Mouse (Mus musculus) limb, embryonic 12.5 days (tissue): ENCODE data around the gene Borcs5. TPM values are rescaled to one million over a fixed set of nuclear protein-coding genes. Genes with fewer than 3 reads are reported as not detected.
A peak's percentile ranks its signal among the peaks of the same experiment; 100 is the strongest.

Experiments
- ATAC-seq: fragments of 200-750 bp; cut with Nextera tagmentation; 2 replicates; pipeline ENCODE4 v1.8.0; 2017; ENCODE audit warnings: low read depth, moderate TSS enrichment; ENCODE audit not compliant: insufficient number of reproducible peaks, insufficient read depth, low FRiP score, low TSS enrichment
- H3K27ac ChIP-seq: fragments of 300-500 bp; sonication (generic); 2 replicates; pipeline ENCODE4 v1.5.1; 2016; ENCODE audit warnings: mild to moderate bottlenecking, moderate library complexity
- H3K27me3 ChIP-seq: fragments of 300-500 bp; sonication (generic); 2 replicates; pipeline ENCODE4 v1.6.1; 2016; ENCODE audit warnings: mild to moderate bottlenecking, moderate library complexity
- H3K36me3 ChIP-seq: fragments of 300-500 bp; sonication (generic); 2 replicates; pipeline ENCODE4 v1.6.1; 2016; ENCODE audit warnings: mild to moderate bottlenecking, moderate library complexity
- H3K4me1 ChIP-seq: fragments of 300-500 bp; sonication (generic); replicated peaks from 2 replicates; pipeline ENCODE4 v1.6.1; 2016
- H3K4me2 ChIP-seq: fragments of 300-500 bp; sonication (generic); 2 replicates; pipeline ENCODE4 v1.6.1; 2016; ENCODE audit warnings: mild to moderate bottlenecking, moderate library complexity
- H3K4me3 ChIP-seq: fragments of 300-500 bp; sonication (generic); replicated peaks from 2 replicates; pipeline ENCODE4 v1.5.1; 2016; ENCODE audit warnings: mild to moderate bottlenecking
- H3K9ac ChIP-seq: fragments of 300-500 bp; sonication (generic); replicated peaks from 2 replicates; pipeline ENCODE4 v1.6.1; 2016; ENCODE audit warnings: mild to moderate bottlenecking, moderate library complexity
- H3K9me3 ChIP-seq: fragments of 300-500 bp; sonication (generic); 2 replicates; pipeline ENCODE4 v1.6.1; 2016; ENCODE audit warnings: mild to moderate bottlenecking, moderate library complexity
- WGBS: fragments of 180-500 bp; shearing (Covaris S2); methylation state at CpG from one replicate; pipeline ENCODE4 v1.1.7; 2016; 5-methylcytosine and 5-hydroxymethylcytosine counted together
- polyA plus RNA-seq: library from polyadenylated mRNA; unstranded; fragments of >200 nt; fragmentation: Nextera tagmentation; extraction: Ambion mirVana; gene quantifications from 2 replicates; pipeline ENCODE4 v1.2.1, GENCODE M21; 2016

Borcs5 gene
- polyA plus RNA-seq, 1 experiment from 2014 or later, result 22.4 TPM

- no peak overlapping the region for H3K4me2 ChIP-seq
- no peak for ATAC-seq
- no peaks in the 10 kb centered on the region for H3K9me3 ChIP-seq
- H3K27ac ChIP-seq, result peak overlapping the region; percentile 23; the same call in 1 of the 2 replicates
- H3K36me3 ChIP-seq, result no peaks in the 10 kb centered on the region
- WGBS, result 73% methylated on average over 8 of the region's 8 CpGs
- H3K27me3 ChIP-seq, result no peaks in the 10 kb centered on the region
- H3K4me1 ChIP-seq, result peaks cover 11% of the 10 kb centered on the region; the same call in 1 of the 2 replicates
- no peak overlapping the region for H3K4me3 ChIP-seq
- H3K9ac ChIP-seq, result no peak overlapping the region
Measured at GRCm38 (mm10) chr6:134700451-134701210, 61.3 kb downstream of the Borcs5 start.

GRCm38 (mm10) chr6:134701211-134701602 lies 61.9 kb downstream of the Borcs5 start:
- H3K36me3 ChIP-seq, result no peaks in the 10 kb centered on the region
- no peak for ATAC-seq
- 93% methylated on average over 6 of the region's 6 CpGs for WGBS

DNA sequence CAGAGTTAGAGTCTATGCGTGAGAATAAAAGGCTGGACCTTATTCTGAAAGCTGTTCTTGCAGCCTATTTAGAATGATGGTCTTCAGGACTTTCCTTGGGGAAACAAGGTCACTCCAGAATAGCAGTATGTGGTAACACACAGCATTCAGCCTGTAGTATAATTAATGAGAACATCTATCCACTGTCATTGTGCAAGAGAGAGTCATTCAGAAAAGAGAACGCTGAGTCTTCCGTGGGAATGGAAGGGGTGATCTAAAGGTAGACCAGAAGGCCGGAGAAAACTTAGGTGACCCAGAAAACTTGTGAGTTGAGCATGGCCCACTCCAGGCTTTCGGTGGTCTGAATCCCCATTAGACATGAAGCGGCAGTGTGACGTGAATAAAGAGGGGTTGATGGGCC lies 62.9 kb downstream of the Borcs5 start:
- Histone ChIP-seq H3K36me3 (no peaks in the 10 kb centered on the region), H3K27me3 (no peaks in the 10 kb centered on the region), H3K9me3 (no peaks in the 10 kb centered on the region), H3K27ac (no peak overlapping the region), H3K4me3 (no peak overlapping the region), H3K4me1 (peaks cover 4% of the 10 kb centered on the region; the same call in 1 of the 2 replicates), H3K4me2 (no peak overlapping the region), H3K9ac (no peak overlapping the region)
- 93% methylated on average over 7 of the region's 7 CpGs for WGBS
- ATAC-seq, result no peak

More at GRCm38 (mm10) chr6:134701211-134701602, 61.9 kb downstream of the Borcs5 start:
- Histone ChIP-seq H3K4me3 (no peak overlapping the region), H3K27me3 (no peaks in the 10 kb centered on the region), H3K4me2 (no peak overlapping the region), H3K9ac (no peak overlapping the region), H3K27ac (0 out of 2 replicates have a peak overlapping the region, but pooled peaks have one; percentile 41), H3K9me3 (no peaks in the 10 kb centered on the region), H3K4me1 (peaks cover 9% of the 10 kb centered on the region; the same call in 1 of the 2 replicates)

GRCm38 (mm10) chr6:134703053-134703690 lies 63.9 kb downstream of the Borcs5 start:
- Histone ChIP-seq H3K27ac (no peak overlapping the region), H3K4me1 (peaks cover 4% of the 10 kb centered on the region; the same call in 1 of the 2 replicates), H3K27me3 (no peaks in the 10 kb centered on the region), H3K4me3 (no peak overlapping the region), H3K4me2 (no peak overlapping the region), H3K9ac (no peak overlapping the region), H3K36me3 (no peaks in the 10 kb centered on the region), H3K9me3 (no peaks in the 10 kb centered on the region)
- no peak for ATAC-seq
- WGBS, result 88% methylated on average over 4 of the region's 4 CpGs

- 0 out of 2 replicates have a peak, but pooled peaks cover 4% of the 10 kb centered on the region for H3K36me3 ChIP-seq
- no peaks in the 10 kb centered on the region for H3K4me1 ChIP-seq
- no peak overlapping the region for H3K27ac ChIP-seq
- no peak overlapping the region for H3K4me3 ChIP-seq
- H3K4me2 ChIP-seq, result no peak overlapping the region
- ATAC-seq, result no peak
- no peaks in the 10 kb centered on the region for H3K27me3 ChIP-seq
- H3K9me3 ChIP-seq, result no peaks in the 10 kb centered on the region
- WGBS, result 77% methylated on average over 4 of the region's 4 CpGs
- H3K9ac ChIP-seq, result no peak overlapping the region
Measured at GRCm38 (mm10) chr6:134706467-134706866, 67.2 kb downstream of the Borcs5 start.

DNA sequence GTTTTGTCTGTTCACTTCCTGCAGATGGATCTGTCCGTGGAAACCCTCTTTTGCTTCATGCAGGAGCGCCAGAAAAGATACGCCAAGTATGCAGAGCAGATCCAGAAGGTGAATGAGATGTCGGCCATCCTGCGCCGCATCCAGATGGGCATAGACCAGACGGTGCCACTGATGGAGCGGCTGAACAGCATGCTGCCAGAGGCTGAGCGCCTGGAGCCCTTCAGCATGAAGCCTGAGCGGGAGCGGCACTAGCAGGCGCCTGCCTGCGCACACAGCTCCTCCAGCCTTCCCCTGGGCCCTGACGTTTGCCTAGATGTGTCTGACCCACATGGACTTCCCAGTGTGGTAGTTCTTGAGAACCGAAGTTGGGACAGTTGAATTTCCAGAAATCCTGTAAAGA lies 70.7 kb downstream of the Borcs5 start:
- no peak overlapping the region for H3K4me2 ChIP-seq
- H3K9ac ChIP-seq, result no peak overlapping the region
- no peaks in the 10 kb centered on the region for H3K9me3 ChIP-seq
- H3K27me3 ChIP-seq, result no peaks in the 10 kb centered on the region
- ATAC-seq, result no peak
- no peaks in the 10 kb centered on the region for H3K4me1 ChIP-seq
- H3K36me3 ChIP-seq, result peaks cover 4% of the 10 kb centered on the region; the same call in 1 of the 2 replicates
- 92% methylated on average over 15 of the region's 15 CpGs for WGBS
- H3K4me3 ChIP-seq, result no peak overlapping the region
- no peak overlapping the region for H3K27ac ChIP-seq

DNA sequence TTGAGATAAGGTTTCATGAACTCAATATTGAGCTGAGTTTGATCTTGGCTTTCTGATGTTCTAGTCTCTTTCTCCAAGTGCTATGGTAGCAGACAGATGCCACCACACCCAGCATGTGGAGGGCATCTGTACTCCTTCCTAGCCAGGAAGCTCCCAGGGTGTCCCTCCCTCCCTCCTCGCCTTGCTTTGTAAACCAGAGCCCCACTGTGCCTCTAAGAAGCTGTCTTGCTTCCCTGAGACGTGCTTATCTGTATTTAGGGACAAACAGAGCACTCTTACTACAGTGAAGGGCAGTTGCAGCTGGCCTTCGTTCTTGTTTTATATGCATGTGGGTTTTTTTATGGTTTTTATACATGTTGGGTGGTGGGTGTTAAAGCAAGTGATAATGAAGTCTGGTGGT lies 74.0 kb downstream of the Borcs5 start:
- no peak overlapping the region for H3K27ac ChIP-seq
- no peaks in the 10 kb centered on the region for H3K27me3 ChIP-seq
- peaks cover 26% of the 10 kb centered on the region for H3K36me3 ChIP-seq
- H3K9me3 ChIP-seq, result no peaks in the 10 kb centered on the region
- no peaks in the 10 kb centered on the region for H3K4me1 ChIP-seq
- H3K4me3 ChIP-seq, result no peak overlapping the region
- 39% methylated on average over 3 of the region's 3 CpGs for WGBS
- H3K4me2 ChIP-seq, result no peak overlapping the region
- H3K9ac ChIP-seq, result no peak overlapping the region
- no peak for ATAC-seq

DNA sequence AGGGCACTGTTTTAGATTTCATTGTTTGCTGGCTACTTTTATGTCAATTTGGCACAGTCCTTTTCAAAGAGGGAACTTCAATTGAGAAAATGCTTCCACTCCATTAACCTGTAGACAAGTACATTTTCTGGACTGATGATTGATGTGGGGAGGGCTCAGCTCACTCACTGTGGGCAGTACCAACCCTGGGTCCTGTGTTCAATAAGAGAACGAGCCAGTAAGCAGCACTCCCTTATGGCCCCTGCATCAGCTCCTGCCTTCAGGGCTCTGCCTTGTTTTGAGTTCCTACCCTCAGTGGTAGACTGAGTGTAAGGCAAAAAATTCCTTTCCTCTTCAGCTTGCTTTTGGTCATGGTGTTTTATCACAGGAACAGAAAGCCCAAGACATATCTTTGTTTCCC lies 74.6 kb downstream of the Borcs5 start:
- no peaks in the 10 kb centered on the region for H3K4me1 ChIP-seq
- no peak overlapping the region for H3K27ac ChIP-seq
- ATAC-seq, result no peak
- 63% methylated on average over 1 of the region's 1 CpGs for WGBS
- no peaks in the 10 kb centered on the region for H3K27me3 ChIP-seq
- no peak overlapping the region for H3K9ac ChIP-seq
- H3K36me3 ChIP-seq, result peaks cover 32% of the 10 kb centered on the region
- no peak overlapping the region for H3K4me2 ChIP-seq
- no peak overlapping the region for H3K4me3 ChIP-seq
- H3K9me3 ChIP-seq, result no peaks in the 10 kb centered on the region

GRCm38 (mm10) chr6:134716168-134716587 lies 76.9 kb downstream of the Borcs5 start:
- H3K4me3 ChIP-seq, result no peak overlapping the region
- H3K27ac ChIP-seq, result no peak overlapping the region
- H3K4me1 ChIP-seq, result no peaks in the 10 kb centered on the region
- H3K36me3 ChIP-seq, result peaks cover 49% of the 10 kb centered on the region
- no peak for ATAC-seq
- H3K9me3 ChIP-seq, result no peaks in the 10 kb centered on the region
- 86% methylated on average over 6 of the region's 6 CpGs for WGBS
- H3K9ac ChIP-seq, result no peak overlapping the region
- H3K4me2 ChIP-seq, result no peak overlapping the region
- no peaks in the 10 kb centered on the region for H3K27me3 ChIP-seq

- Histone ChIP-seq H3K36me3 (peaks cover 57% of the 10 kb centered on the region), H3K9ac (no peak overlapping the region), H3K4me1 (no peaks in the 10 kb centered on the region), H3K27ac (no peak overlapping the region), H3K27me3 (no peaks in the 10 kb centered on the region), H3K9me3 (no peaks in the 10 kb centered on the region), H3K4me3 (no peak overlapping the region), H3K4me2 (no peak overlapping the region)
- WGBS, result 94% methylated on average over 20 of the region's 20 CpGs
- no peak for ATAC-seq
Measured at GRCm38 (mm10) chr6:134717886-134718667, 78.8 kb downstream of the Borcs5 start.

- Histone ChIP-seq H3K4me1 (no peaks in the 10 kb centered on the region), H3K27ac (no peak overlapping the region), H3K36me3 (peaks cover 58% of the 10 kb centered on the region), H3K4me3 (no peak overlapping the region), H3K4me2 (no peak overlapping the region), H3K9ac (no peak overlapping the region), H3K9me3 (no peaks in the 10 kb centered on the region), H3K27me3 (no peaks in the 10 kb centered on the region)
- ATAC-seq, result no peak
- 91% methylated on average over 11 of the region's 11 CpGs for WGBS
Measured at GRCm38 (mm10) chr6:134718668-134719065, 79.4 kb downstream of the Borcs5 start.
